Mouse (Mus musculus) ES-Bruce4 (cell line): ENCODE measurements around the gene Wars. TPM values are rescaled to one million over a fixed set of nuclear protein-coding genes. Genes with fewer than 3 reads are reported as not detected.

Experiments used
- H3K27ac ChIP-seq: 2 replicates; pipeline ENCODE4 v1.5.1; 2012; ENCODE audit warnings: low read length, inconsistent platforms; ENCODE audit not compliant: insufficient read depth
- H3K27me3 ChIP-seq: 2 replicates; pipeline ENCODE4 v1.6.1; 2012; ENCODE audit warnings: mild to moderate bottlenecking, low read length, inconsistent platforms; ENCODE audit not compliant: control insufficient read depth, poor library complexity, insufficient read depth, severe bottlenecking
- H3K36me3 ChIP-seq: 2 replicates; pipeline ENCODE4 v1.6.1; 2012; ENCODE audit warnings: inconsistent platforms, mild to moderate bottlenecking, low read length, moderate library complexity; ENCODE audit not compliant: control insufficient read depth, poor library complexity, insufficient read depth, severe bottlenecking
- H3K4me1 ChIP-seq: one replicate; pipeline ENCODE4 v1.8.1; 2011; ENCODE audit warnings: low read length; ENCODE audit not compliant: control insufficient read depth, insufficient read depth
- H3K4me3 ChIP-seq: 2 replicates; pipeline ENCODE4 v1.5.1; 2011; ENCODE audit warnings: low read depth, mild to moderate bottlenecking, low read length
- H3K9ac ChIP-seq: 2 replicates; pipeline ENCODE4 v1.6.1; 2012; ENCODE audit warnings: low read depth, mild to moderate bottlenecking, inconsistent platforms; ENCODE audit not compliant: poor library complexity, severe bottlenecking
- H3K9me3 ChIP-seq: replicated peaks from 2 replicates; pipeline ENCODE4 v1.6.1; 2012; ENCODE audit warnings: mild to moderate bottlenecking, low read length, inconsistent platforms; ENCODE audit not compliant: control insufficient read depth, poor library complexity, insufficient read depth, severe bottlenecking
- CTCF ChIP-seq: IDR thresholded peaks from one replicate; pipeline ENCODE4 v1.8.1; 2011; ENCODE audit warnings: low read depth, low read length
- EP300 ChIP-seq: IDR thresholded peaks from 2 replicates; pipeline ENCODE4 v1.6.1; 2011; ENCODE audit warnings: low read depth, low read length; ENCODE audit not compliant: insufficient read depth
- POLR2A ChIP-seq: IDR thresholded peaks from one replicate; pipeline ENCODE4 v1.8.1; 2011; ENCODE audit warnings: low read length; ENCODE audit not compliant: insufficient read depth
- polyA plus RNA-seq: library from polyadenylated mRNA; stranded (reverse); fragments of >200 nt; gene quantifications from 2 replicates; pipeline ENCODE4 v1.2.4, GENCODE M21; 2011; ENCODE audit warnings: low read depth; ENCODE audit not compliant: missing spikeins, insufficient read depth, insufficient read length

Wars gene
- polyA plus RNA-seq, 1 experiment, result 68.0 TPM

DNA sequence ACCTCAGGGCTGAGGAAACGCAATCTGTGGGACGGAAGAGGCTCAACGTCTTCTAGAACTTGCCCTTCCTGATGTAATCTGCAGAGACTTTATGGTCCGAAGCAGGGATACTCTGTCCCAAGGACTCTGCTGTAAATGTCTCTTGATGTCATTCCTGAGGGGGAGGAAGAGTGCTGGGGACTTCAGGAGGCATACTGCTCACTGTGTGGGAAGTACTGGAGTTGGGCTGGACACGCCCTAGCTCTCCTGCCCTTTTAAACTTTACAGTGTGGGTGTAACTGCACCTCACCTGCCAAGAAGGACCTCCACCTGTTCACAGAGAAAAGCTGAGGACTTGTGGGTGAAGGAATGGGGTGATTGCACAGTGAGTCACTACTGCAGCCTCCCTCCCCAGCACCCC is 13.4 kb downstream of the Wars start:
- H3K9me3 ChIP-seq, result no peaks in the 10 kb centered on the region
- peaks cover 30% of the 10 kb centered on the region for H3K36me3 ChIP-seq

DNA sequence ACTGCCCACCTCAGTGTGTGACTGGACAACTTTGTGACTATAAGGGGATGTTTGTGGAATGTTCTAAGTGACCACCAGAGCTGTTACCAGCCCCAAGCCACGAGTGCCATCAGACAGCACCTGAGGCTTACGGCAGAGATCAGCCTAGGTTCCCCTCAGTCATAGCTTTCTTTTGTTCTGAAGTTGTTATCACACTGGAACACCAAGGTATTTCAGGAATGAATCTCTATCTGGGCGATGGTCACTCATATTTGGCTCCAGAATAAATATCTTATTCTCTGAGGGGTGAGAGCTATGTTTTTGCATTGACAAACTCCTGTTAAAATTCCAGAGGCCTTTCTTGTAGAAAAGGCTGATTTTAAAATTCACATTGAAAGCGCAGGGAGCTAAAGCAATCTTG is 14.8 kb downstream of the Wars start:
- Histone ChIP-seq H3K9me3 (no peaks in the 10 kb centered on the region), H3K4me1 (no peaks in the 10 kb centered on the region), H3K4me3 (no peak overlapping the region), H3K9ac (no peak overlapping the region), H3K27ac (no peak overlapping the region), H3K27me3 (no peaks in the 10 kb centered on the region), H3K36me3 (peaks cover 28% of the 10 kb centered on the region)
- TF ChIP-seq CTCF (no peak), EP300 (no peak), POLR2A (no peak)

More for the DNA sequence above, 13.4 kb downstream of the Wars start:
- Histone ChIP-seq H3K27me3 (no peaks in the 10 kb centered on the region), H3K4me3 (no peak overlapping the region), H3K27ac (no peak overlapping the region), H3K9ac (no peak overlapping the region), H3K4me1 (no peaks in the 10 kb centered on the region)
- no peak for TF ChIP-seq CTCF
- no peak for TF ChIP-seq EP300
- TF ChIP-seq POLR2A, result no peak

DNA sequence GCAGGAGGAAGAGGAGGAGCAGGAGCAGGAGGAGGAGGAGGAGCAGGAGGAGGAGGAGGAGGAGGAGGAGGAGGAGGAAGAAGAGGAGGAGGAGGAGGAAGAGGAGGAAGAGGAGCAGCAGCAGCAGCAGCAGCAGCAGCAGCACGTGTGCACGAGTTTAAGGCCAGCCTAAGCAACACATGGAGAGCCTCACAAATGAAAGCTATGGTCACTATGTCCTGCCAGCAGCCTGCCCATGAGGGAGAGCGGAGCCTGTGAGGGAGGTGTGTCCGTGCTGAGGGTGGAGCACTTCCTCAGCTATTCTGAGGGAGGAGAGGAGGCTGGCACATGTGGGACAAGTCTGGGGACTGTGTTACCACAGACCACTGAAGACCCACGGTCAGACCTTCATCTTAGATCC is 20.9 kb downstream of the Wars start:
- no peak for TF ChIP-seq POLR2A
- peaks cover 18% of the 10 kb centered on the region for H3K36me3 ChIP-seq
- H3K27me3 ChIP-seq, result no peaks in the 10 kb centered on the region
- no peaks in the 10 kb centered on the region for H3K9me3 ChIP-seq
- no peak overlapping the region for H3K9ac ChIP-seq
- H3K4me3 ChIP-seq, result no peak overlapping the region
- H3K4me1 ChIP-seq, result no peaks in the 10 kb centered on the region
- H3K27ac ChIP-seq, result no peak overlapping the region

DNA sequence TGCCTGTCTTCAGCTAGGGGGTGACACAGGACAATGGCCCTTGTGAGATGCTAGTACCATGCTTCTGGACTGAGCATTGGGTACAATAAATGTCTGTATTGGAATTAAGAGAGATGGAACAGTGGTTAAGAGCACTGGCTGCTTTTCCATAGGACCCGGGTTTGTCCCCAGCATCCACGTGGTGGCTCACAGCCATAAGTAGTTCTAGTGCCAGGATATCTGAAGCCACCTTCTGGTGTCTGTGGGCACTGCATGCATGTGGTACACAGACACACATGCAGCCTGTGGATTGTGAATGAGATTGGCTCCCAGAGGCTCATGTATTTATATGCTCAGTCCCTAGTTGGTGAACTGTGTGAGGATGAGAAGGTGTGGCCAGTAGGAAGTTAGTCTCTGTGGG is 24.4 kb downstream of the Wars start:
- no peak for TF ChIP-seq POLR2A
- no peak for TF ChIP-seq EP300
- TF ChIP-seq CTCF, result no peak
- Histone ChIP-seq H3K9ac (no peak overlapping the region), H3K4me1 (no peaks in the 10 kb centered on the region), H3K36me3 (peaks cover 6% of the 10 kb centered on the region), H3K27me3 (no peaks in the 10 kb centered on the region), H3K9me3 (no peaks in the 10 kb centered on the region), H3K4me3 (no peak overlapping the region), H3K27ac (no peak overlapping the region)

DNA sequence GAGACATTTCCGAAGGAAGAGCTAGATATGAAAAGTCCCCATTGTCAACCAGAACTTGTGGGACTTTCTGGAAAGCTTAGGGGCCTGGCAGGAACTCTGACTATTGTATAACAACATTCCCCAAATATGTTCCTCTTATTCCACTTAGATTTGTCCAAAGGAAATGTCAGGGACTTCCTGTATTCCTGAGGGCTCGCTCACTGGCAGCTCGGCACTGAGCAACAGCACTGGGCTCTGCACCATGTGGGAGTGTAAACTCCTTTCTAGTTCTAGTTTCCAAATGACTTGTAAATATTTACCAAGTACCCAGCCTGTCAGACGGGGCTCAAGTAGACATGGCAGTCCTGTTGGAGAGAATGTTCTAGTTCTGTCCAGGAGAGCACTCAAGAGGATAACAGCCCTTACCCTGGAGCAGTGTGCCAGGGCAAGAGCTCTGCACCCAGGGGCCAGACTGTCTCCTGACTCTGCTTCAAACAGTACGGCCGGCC is 28.9 kb downstream of the Wars start:
- no peak for TF ChIP-seq POLR2A
- no peak for TF ChIP-seq EP300
- no peak for TF ChIP-seq CTCF
- Histone ChIP-seq H3K27me3 (no peaks in the 10 kb centered on the region), H3K9me3 (no peaks in the 10 kb centered on the region), H3K9ac (no peak overlapping the region), H3K36me3 (peaks cover 2% of the 10 kb centered on the region), H3K4me3 (no peak overlapping the region), H3K4me1 (no peaks in the 10 kb centered on the region), H3K27ac (no peak overlapping the region)

DNA sequence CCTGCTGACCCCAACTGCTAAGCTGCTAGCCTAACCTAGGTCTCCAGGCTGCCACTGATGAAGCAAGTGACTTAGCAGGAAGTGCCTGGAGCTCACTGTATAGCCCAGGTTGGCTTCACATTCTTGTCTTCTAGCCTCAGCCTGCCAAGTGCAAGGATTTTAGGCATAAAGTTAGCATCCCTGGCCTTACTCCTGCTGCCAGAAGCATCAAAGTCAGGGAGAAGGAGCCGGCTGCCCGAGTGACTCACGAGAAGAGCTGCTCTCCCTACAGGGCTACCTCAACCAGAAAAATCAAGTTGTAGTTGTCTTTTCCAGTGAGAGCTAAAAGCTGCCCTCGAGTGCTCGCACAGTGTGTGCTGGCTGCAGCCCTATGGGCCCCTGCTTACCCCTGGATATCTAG is 35.5 kb downstream of the Wars start:
- no peaks in the 10 kb centered on the region for H3K4me1 ChIP-seq
- H3K9me3 ChIP-seq, result no peaks in the 10 kb centered on the region
- H3K27ac ChIP-seq, result no peak overlapping the region
- no peaks in the 10 kb centered on the region; the same call in 1 of the 2 replicates for H3K36me3 ChIP-seq
- H3K9ac ChIP-seq, result no peak overlapping the region
- no peaks in the 10 kb centered on the region for H3K27me3 ChIP-seq
- TF ChIP-seq CTCF (no peak), EP300 (no peak), POLR2A (no peak)
- no peak overlapping the region for H3K4me3 ChIP-seq
